Comparison of ENCODE assay signal across 9 mouse cellular contexts in genomic region chr10:79712029-79712428, GRCm38 (mm10). TPM values are rescaled to one million over a fixed set of nuclear protein-coding genes. Genes with fewer than 3 reads are reported as not detected.
DNase-seq lines count a peak whose midpoint lies in the region; ATAC-seq and TF ChIP-seq lines count a peak whose summit lies in the region.
"Had no signal": no experiment of that assay in that cellular context is flagged by ENCODE, and none has a peak within 500 bp of the region (broad histone marks: within the 10 kb centered on the region; RNA-seq: fewer than 3 reads in every experiment).

No protein-coding gene starts in this region.

- peaks cover 34% of the 10 kb centered on the region for H3K27me3 ChIP-seq in intestine, embryonic 14.5 days (replicated peaks; ENCODE audit: control insufficient read depth, insufficient read depth, low read length)
- H3K27me3 ChIP-seq in stomach, postnatal 0 days (ENCODE audit: control insufficient read depth, insufficient read depth, low read length): peaks cover 2% of the 10 kb centered on the region; the same call in 1 of the 2 replicates

- intact Hi-C loops in gastrocnemius, adult 2 months (cut with DNase I): loop anchor here (5.0 kb wide), 1 partner anchor 70 kb away; no protein-coding TSS in a partner anchor

- H3K4me2 ChIP-seq in intestine, embryonic 14.5 days (ENCODE audit: low read length): no peak overlapping the region
- no peak overlapping the region for H3K4me2 ChIP-seq in stomach, postnatal 0 days (replicated peaks; ENCODE audit: low read depth)
- H3K4me2 ChIP-seq: forebrain, embryonic 15.5 days had no signal

- 86% methylated on average over 1 of the region's 1 CpGs for WGBS in intestine, embryonic 14.5 days
- WGBS in stomach, postnatal 0 days: 80% methylated on average over 1 of the region's 1 CpGs

- DNase-seq in gastrocnemius, adult 2 months: peak; percentile 17
- DNase-seq in gastrocnemius, adult 18-20 months (ENCODE audit: low spot score): no peak
- peak; percentile 50 to 51 for DNase-seq in spleen, postnatal 10 days (ENCODE audit: low spot score in 2 of 2)
- no peak for DNase-seq in spleen, adult 18-20 months
- DNase-seq in intestine, embryonic 14.5 days (ENCODE audit: low spot score): peak; percentile 61
- DNase-seq in stomach, postnatal 0 days (ENCODE audit: low spot score): no peak
- DNase-seq in adrenal gland, adult 2 months: no peak
- no peak for DNase-seq in layer of hippocampus, postnatal 36 days

- H3K4me3 ChIP-seq in gastrocnemius, adult 2 months: no peak overlapping the region
- H3K4me3 ChIP-seq in intestine, embryonic 14.5 days (ENCODE audit: low read depth, low read length): no peak overlapping the region
- H3K4me3 ChIP-seq in stomach, postnatal 0 days (ENCODE audit: low read depth, low read length): no peak overlapping the region
- H3K4me3 ChIP-seq: forebrain, embryonic 15.5 days had no signal

- TF ChIP-seq EP300 in stomach, postnatal 0 days (optimal IDR thresholded peaks at IDR 0.05): no peak

- H3K4me1 ChIP-seq in intestine, embryonic 14.5 days (replicated peaks; ENCODE audit: control insufficient read depth, insufficient read depth, low read length): peaks cover 9% of the 10 kb centered on the region
- H3K4me1 ChIP-seq in stomach, postnatal 0 days (replicated peaks; ENCODE audit: control insufficient read depth, insufficient read depth): no peaks in the 10 kb centered on the region; the same call in 1 of the 2 replicates

- H3K27ac ChIP-seq in gastrocnemius, adult 2 months: no peak overlapping the region
- no peak overlapping the region for H3K27ac ChIP-seq in intestine, embryonic 14.5 days (ENCODE audit: low read depth)
- no peak overlapping the region for H3K27ac ChIP-seq in stomach, postnatal 0 days (replicated peaks)
- H3K27ac ChIP-seq: forebrain, embryonic 15.5 days had no signal

- peak; percentile 47 for TF ChIP-seq CTCF in gastrocnemius, adult 2 months (IDR thresholded peaks at IDR 0.05)
- peak; percentile 56 for TF ChIP-seq CTCF in stomach, postnatal 0 days (IDR thresholded peaks at IDR 0.05; ENCODE audit: low read depth)

- H3K9me3 ChIP-seq in intestine, embryonic 14.5 days (ENCODE audit: control insufficient read depth, low read length): no peaks in the 10 kb centered on the region
- H3K9me3 ChIP-seq in stomach, postnatal 0 days (ENCODE audit: control insufficient read depth, low read length): no peaks in the 10 kb centered on the region
- H3K9me3 ChIP-seq: forebrain, embryonic 15.5 days had no signal

- H3K36me3 ChIP-seq in intestine, embryonic 14.5 days (ENCODE audit: control insufficient read depth, insufficient read depth, low read length): peaks cover 43% of the 10 kb centered on the region
- H3K36me3 ChIP-seq in stomach, postnatal 0 days (ENCODE audit: control insufficient read depth, insufficient read depth, low read length): peaks cover 14% of the 10 kb centered on the region

- no peak overlapping the region for H3K9ac ChIP-seq in intestine, embryonic 14.5 days (ENCODE audit: low read length)
- no peak overlapping the region for H3K9ac ChIP-seq in stomach, postnatal 0 days (ENCODE audit: low read length)
- H3K9ac ChIP-seq: forebrain, embryonic 15.5 days had no signal

- ATAC-seq in intestine, embryonic 14.5 days (replicated peaks; ENCODE audit: low FRiP score, low TSS enrichment, low read depth): 0 out of 2 replicates have a peak, but pooled peaks have one; percentile 4
- ATAC-seq in stomach, postnatal 0 days (ENCODE audit: low FRiP score, low TSS enrichment): peak; percentile 4
- ATAC-seq: forebrain, embryonic 15.5 days had no signal

RNA-seq across cellular contexts. Expression of gene Hcn2, which starts 4.4 kb away (rescaled TPM):
- under 1 TPM; 0.47 to 0.84 TPM for total RNA-seq in gastrocnemius, adult 2 months (2021)
- under 1 TPM; 0.47 to 0.66 TPM for total RNA-seq in gastrocnemius, adult 18-20 months (2021)
- polyA plus RNA-seq in intestine, embryonic 14.5 days (2014; fragmentation: Nextera tagmentation; extraction: Ambion mirVana): 0.09 and 0.12 TPM in 2 replicates
- polyA plus RNA-seq in stomach, postnatal 0 days (2015; fragmentation: Nextera tagmentation; extraction: Ambion mirVana): 0.28 and 0.38 TPM in 2 replicates
- 1 to 10 TPM; 5.9 to 6.0 TPM for total RNA-seq in adrenal gland, adult 2 months (2021)
- polyA plus RNA-seq in adrenal gland, adult 2 months (2012; rRNA removed): 20.2 and 27.8 TPM in 2 replicates
- 100 to 1,000 TPM; 106 to 118 TPM for total RNA-seq in layer of hippocampus, postnatal 36 days (2021)

RNA-seq across cellular contexts. Expression of gene Bsg, which starts 7.7 kb away (rescaled TPM):
- total RNA-seq in gastrocnemius, adult 2 months (2021): 100 to 1,000 TPM; 650 to 652 TPM
- 100 to 1,000 TPM; 540 to 773 TPM for total RNA-seq in gastrocnemius, adult 18-20 months (2021)
- polyA plus RNA-seq in intestine, embryonic 14.5 days (2014; fragmentation: Nextera tagmentation; extraction: Ambion mirVana): 895 and 900 TPM in 2 replicates
- 1,012 and 1,042 TPM in 2 replicates for polyA plus RNA-seq in stomach, postnatal 0 days (2015; fragmentation: Nextera tagmentation; extraction: Ambion mirVana)
- 100 to 1,000 TPM; 588 to 674 TPM for total RNA-seq in adrenal gland, adult 2 months (2021)
- polyA plus RNA-seq in adrenal gland, adult 2 months (2012; rRNA removed): 314 and 321 TPM in 2 replicates
- total RNA-seq in layer of hippocampus, postnatal 36 days (2021): 100 to 1,000 TPM; 555 to 610 TPM

RNA-seq across cellular contexts. Expression of gene Gzmm, which starts 23.2 kb away (rescaled TPM):
- 1 to 10 TPM; 7.2 to 9.8 TPM for total RNA-seq in gastrocnemius, adult 2 months (2021)
- 10 to 100 TPM in 1 of 2 experiments, 1 to 10 TPM in 1; 8.3 to 10.1 TPM for total RNA-seq in gastrocnemius, adult 18-20 months (2021)
- polyA plus RNA-seq in intestine, embryonic 14.5 days (2014; fragmentation: Nextera tagmentation; extraction: Ambion mirVana): 0.78 and 1.2 TPM in 2 replicates
- 0.62 and 0.83 TPM in 2 replicates for polyA plus RNA-seq in stomach, postnatal 0 days (2015; fragmentation: Nextera tagmentation; extraction: Ambion mirVana)
- total RNA-seq in adrenal gland, adult 2 months (2021): 1 to 10 TPM; 1.0 to 2.2 TPM
- polyA plus RNA-seq in adrenal gland, adult 2 months (2012; rRNA removed): 0.52 and 0.55 TPM in 2 replicates
- total RNA-seq in layer of hippocampus, postnatal 36 days (2021): 1 to 10 TPM; 2.4 to 2.5 TPM

RNA-seq across cellular contexts. Expression of gene Cdc34, which starts 30.0 kb away (rescaled TPM):
- total RNA-seq in gastrocnemius, adult 2 months (2021): 100 to 1,000 TPM; 366 to 415 TPM
- total RNA-seq in gastrocnemius, adult 18-20 months (2021): 100 to 1,000 TPM; 388 to 419 TPM
- polyA plus RNA-seq in intestine, embryonic 14.5 days (2014; fragmentation: Nextera tagmentation; extraction: Ambion mirVana): 129 and 145 TPM in 2 replicates
- 85.3 and 86.9 TPM in 2 replicates for polyA plus RNA-seq in stomach, postnatal 0 days (2015; fragmentation: Nextera tagmentation; extraction: Ambion mirVana)
- total RNA-seq in adrenal gland, adult 2 months (2021): 100 to 1,000 TPM in 1 of 2 experiments, 10 to 100 TPM in 1; 87.7 to 122 TPM
- 174 and 205 TPM in 2 replicates for polyA plus RNA-seq in adrenal gland, adult 2 months (2012; rRNA removed)
- 10 to 100 TPM; 67.0 to 70.2 TPM for total RNA-seq in layer of hippocampus, postnatal 36 days (2021)

RNA-seq across cellular contexts. Expression of gene Polrmt, which starts 34.4 kb away (rescaled TPM):
- 10 to 100 TPM; 27.0 to 40.8 TPM for total RNA-seq in gastrocnemius, adult 2 months (2021)
- 10 to 100 TPM; 31.9 to 36.7 TPM for total RNA-seq in gastrocnemius, adult 18-20 months (2021)
- 37.9 and 40.1 TPM in 2 replicates for polyA plus RNA-seq in intestine, embryonic 14.5 days (2014; fragmentation: Nextera tagmentation; extraction: Ambion mirVana)
- polyA plus RNA-seq in stomach, postnatal 0 days (2015; fragmentation: Nextera tagmentation; extraction: Ambion mirVana): 16.5 and 20.6 TPM in 2 replicates
- total RNA-seq in adrenal gland, adult 2 months (2021): 10 to 100 TPM; 55.4 to 62.8 TPM
- 87.6 and 89.0 TPM in 2 replicates for polyA plus RNA-seq in adrenal gland, adult 2 months (2012; rRNA removed)
- 10 to 100 TPM; 50.1 to 52.6 TPM for total RNA-seq in layer of hippocampus, postnatal 36 days (2021)

Comparison
In these comparisons a context has a peak if more than half of its experiments do, and no peak if none do; other contexts are left out.
1. DNase-seq: peak in gastrocnemius, adult 2 months (single experiment), spleen, postnatal 10 days (2 of 2) and intestine, embryonic 14.5 days (single experiment); none in gastrocnemius, adult 18-20 months (single experiment), spleen, adult 18-20 months (0 of 2), stomach, postnatal 0 days (single experiment), adrenal gland, adult 2 months (single experiment) and layer of hippocampus, postnatal 36 days (0 of 2).
2. RNA of gene Hcn2, which starts 4.4 kb away (total RNA-seq): 106 to 118 TPM in layer of hippocampus, postnatal 36 days; 5.9 to 6.0 TPM in adrenal gland, adult 2 months, 0.47 to 0.84 TPM in gastrocnemius, adult 2 months and 0.47 to 0.66 TPM in gastrocnemius, adult 18-20 months; every median in the first group is over 10 times any median in the second.